Mouse (Mus musculus): Measurements from ENCODE around the gene Bnc2. TPM values are rescaled to one million over a fixed set of nuclear protein-coding genes. Genes with fewer than 3 reads are reported as not detected.

Gene Bnc2
- polyA plus RNA-seq, 1 experiment from 2014 or later: 16.8 TPM

- ATAC-seq (ENCODE audit: insufficient number of reproducible peaks, low FRiP score, low TSS enrichment, low read depth) (no peak), DNase-seq (ENCODE audit: low spot score) (no peak)
- no peak overlapping the region for H3K4me2 ChIP-seq (ENCODE audit: low read depth, severe bottlenecking)
- H3K9me3 ChIP-seq (ENCODE audit: control insufficient read depth, low read length): no peaks in the 10 kb centered on the region
- H3K36me3 ChIP-seq (ENCODE audit: control insufficient read depth, insufficient read depth, low read length): no peaks in the 10 kb centered on the region
- H3K4me1 ChIP-seq (ENCODE audit: control insufficient read depth, insufficient read depth, low read length): no peaks in the 10 kb centered on the region
- H3K4me3 ChIP-seq (ENCODE audit: low read depth, low read length): no peak overlapping the region
- no peak overlapping the region for H3K9ac ChIP-seq (ENCODE audit: low read length)
- no peak overlapping the region for H3K27ac ChIP-seq (replicated peaks; ENCODE audit: low read depth, low read length)
- WGBS: 88% methylated on average over 6 of the region's 6 CpGs
- H3K27me3 ChIP-seq (ENCODE audit: control insufficient read depth, insufficient read depth, low read length): no peaks in the 10 kb centered on the region
These were observed 204.8 kb downstream of the Bnc2 start for GRCm38 (mm10) chr4:84470106-84470885.

DNA sequence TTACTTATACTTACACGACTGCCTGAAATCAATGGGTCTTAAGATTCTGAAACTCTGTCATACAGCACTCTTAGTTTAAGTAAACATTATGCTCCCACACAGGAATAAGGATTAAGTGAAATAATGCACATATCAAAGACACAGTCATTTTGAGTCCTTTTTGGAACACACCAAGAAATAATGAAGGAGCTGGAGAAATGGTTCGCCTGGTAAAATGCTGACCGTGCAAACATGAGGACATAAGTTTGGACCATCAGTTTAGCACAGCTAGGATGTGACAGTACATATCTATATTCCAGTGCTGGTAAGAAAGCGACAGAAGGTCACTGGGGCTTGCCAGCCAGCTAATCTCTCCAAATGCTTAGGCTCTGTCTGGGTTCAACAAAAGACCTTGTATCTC, 205.7 kb downstream of the Bnc2 start:
- Histone ChIP-seq H3K9ac (ENCODE audit: low read length) (no peak overlapping the region), H3K4me3 (ENCODE audit: low read depth, low read length) (no peak overlapping the region), H3K36me3 (ENCODE audit: control insufficient read depth, insufficient read depth, low read length) (no peaks in the 10 kb centered on the region), H3K27me3 (ENCODE audit: control insufficient read depth, insufficient read depth, low read length) (no peaks in the 10 kb centered on the region), H3K9me3 (ENCODE audit: control insufficient read depth, low read length) (no peaks in the 10 kb centered on the region), H3K27ac (replicated peaks; ENCODE audit: low read depth, low read length) (no peak overlapping the region), H3K4me1 (ENCODE audit: control insufficient read depth, insufficient read depth, low read length) (no peaks in the 10 kb centered on the region), H3K4me2 (ENCODE audit: low read depth, severe bottlenecking) (no peak overlapping the region)
- WGBS: 89% methylated on average over 4 of the region's 4 CpGs
- no peak for ATAC-seq (ENCODE audit: insufficient number of reproducible peaks, low FRiP score, low TSS enrichment, low read depth)
- no peak for DNase-seq (ENCODE audit: low spot score)

- no peaks in the 10 kb centered on the region for H3K4me1 ChIP-seq (ENCODE audit: control insufficient read depth, insufficient read depth, low read length)
- no peak for DNase-seq (ENCODE audit: low spot score)
- H3K36me3 ChIP-seq (ENCODE audit: control insufficient read depth, insufficient read depth, low read length): no peaks in the 10 kb centered on the region
- H3K4me3 ChIP-seq (ENCODE audit: low read depth, low read length): no peak overlapping the region
- no peak overlapping the region for H3K9ac ChIP-seq (ENCODE audit: low read length)
- H3K4me2 ChIP-seq (ENCODE audit: low read depth, severe bottlenecking): no peak overlapping the region
- H3K9me3 ChIP-seq (ENCODE audit: control insufficient read depth, low read length): no peaks in the 10 kb centered on the region
- no peak overlapping the region for H3K27ac ChIP-seq (replicated peaks; ENCODE audit: low read depth, low read length)
- WGBS: 61% methylated on average over 3 of the region's 3 CpGs
- H3K27me3 ChIP-seq (ENCODE audit: control insufficient read depth, insufficient read depth, low read length): no peaks in the 10 kb centered on the region
- no peak for ATAC-seq (ENCODE audit: insufficient number of reproducible peaks, low FRiP score, low TSS enrichment, low read depth)
These were observed 207.4 kb downstream of the Bnc2 start for GRCm38 (mm10) chr4:84467722-84468121.

GRCm38 (mm10) chr4:84458218-84458560, 216.9 kb downstream of the Bnc2 start:
- no peaks in the 10 kb centered on the region for H3K27me3 ChIP-seq (ENCODE audit: control insufficient read depth, insufficient read depth, low read length)
- ATAC-seq (ENCODE audit: insufficient number of reproducible peaks, low FRiP score, low TSS enrichment, low read depth) (no peak), DNase-seq (ENCODE audit: low spot score) (no peak)
- WGBS: 64% methylated on average over 3 of the region's 3 CpGs
- peak overlapping the region; percentile 65; the same call in 1 of the 2 replicates for H3K27ac ChIP-seq (replicated peaks; ENCODE audit: low read depth, low read length)
- no peak overlapping the region for H3K4me2 ChIP-seq (ENCODE audit: low read depth, severe bottlenecking)
- no peak overlapping the region for H3K4me3 ChIP-seq (ENCODE audit: low read depth, low read length)
- no peak overlapping the region for H3K9ac ChIP-seq (ENCODE audit: low read length)
- no peaks in the 10 kb centered on the region for H3K9me3 ChIP-seq (ENCODE audit: control insufficient read depth, low read length)
- peaks cover 23% of the 10 kb centered on the region for H3K4me1 ChIP-seq (ENCODE audit: control insufficient read depth, insufficient read depth, low read length)
- H3K36me3 ChIP-seq (ENCODE audit: control insufficient read depth, insufficient read depth, low read length): no peaks in the 10 kb centered on the region

GRCm38 (mm10) chr4:84457512-84458217, 217.4 kb downstream of the Bnc2 start:
- DNase-seq (ENCODE audit: low spot score) (peak; percentile 64), ATAC-seq (ENCODE audit: insufficient number of reproducible peaks, low FRiP score, low TSS enrichment, low read depth) (peak; percentile 63)
- Histone ChIP-seq H3K4me1 (ENCODE audit: control insufficient read depth, insufficient read depth, low read length) (peaks cover 26% of the 10 kb centered on the region), H3K9ac (ENCODE audit: low read length) (no peak overlapping the region), H3K4me2 (ENCODE audit: low read depth, severe bottlenecking) (no peak overlapping the region), H3K4me3 (ENCODE audit: low read depth, low read length) (no peak overlapping the region), H3K27me3 (ENCODE audit: control insufficient read depth, insufficient read depth, low read length) (no peaks in the 10 kb centered on the region), H3K36me3 (ENCODE audit: control insufficient read depth, insufficient read depth, low read length) (no peaks in the 10 kb centered on the region), H3K27ac (replicated peaks; ENCODE audit: low read depth, low read length) (peak overlapping the region; percentile 65), H3K9me3 (ENCODE audit: control insufficient read depth, low read length) (no peaks in the 10 kb centered on the region)
- WGBS: 35% methylated on average over 10 of the region's 10 CpGs

GRCm38 (mm10) chr4:84456853-84457249, 218.2 kb downstream of the Bnc2 start:
- no peak; the same call in 1 of the 2 replicates for ATAC-seq (ENCODE audit: insufficient number of reproducible peaks, low FRiP score, low TSS enrichment, low read depth)
- no peaks in the 10 kb centered on the region for H3K9me3 ChIP-seq (ENCODE audit: control insufficient read depth, low read length)
- no peak overlapping the region for H3K4me3 ChIP-seq (ENCODE audit: low read depth, low read length)
- WGBS: 37% methylated on average over 5 of the region's 5 CpGs
- H3K27ac ChIP-seq (replicated peaks; ENCODE audit: low read depth, low read length): peak overlapping the region; percentile 65
- no peaks in the 10 kb centered on the region for H3K27me3 ChIP-seq (ENCODE audit: control insufficient read depth, insufficient read depth, low read length)
- no peak for DNase-seq (ENCODE audit: low spot score)
- peak overlapping the region; percentile 34; the same call in 1 of the 2 replicates for H3K9ac ChIP-seq (ENCODE audit: low read length)
- peak overlapping the region; percentile 22 for H3K4me2 ChIP-seq (ENCODE audit: low read depth, severe bottlenecking)
- H3K36me3 ChIP-seq (ENCODE audit: control insufficient read depth, insufficient read depth, low read length): no peaks in the 10 kb centered on the region
- H3K4me1 ChIP-seq (ENCODE audit: control insufficient read depth, insufficient read depth, low read length): peaks cover 28% of the 10 kb centered on the region

- whole genome bisulfite sequencing: 19% methylated on average over 16 of the region's 16 CpGs
- no peak for ATAC-seq (ENCODE audit: insufficient number of reproducible peaks, low FRiP score, low TSS enrichment, low read depth)
- Histone ChIP-seq H3K9me3 (ENCODE audit: control insufficient read depth, low read length) (no peaks in the 10 kb centered on the region), H3K4me3 (ENCODE audit: low read depth, low read length) (no peak overlapping the region), H3K4me2 (ENCODE audit: low read depth, severe bottlenecking) (peak overlapping the region; percentile 22), H3K4me1 (ENCODE audit: control insufficient read depth, insufficient read depth, low read length) (peaks cover 28% of the 10 kb centered on the region), H3K36me3 (ENCODE audit: control insufficient read depth, insufficient read depth, low read length) (no peaks in the 10 kb centered on the region), H3K9ac (ENCODE audit: low read length) (peak overlapping the region; percentile 34), H3K27me3 (ENCODE audit: control insufficient read depth, insufficient read depth, low read length) (no peaks in the 10 kb centered on the region), H3K27ac (replicated peaks; ENCODE audit: low read depth, low read length) (peak overlapping the region; percentile 65)
- DNase-seq (ENCODE audit: low spot score): peak; percentile 56
These were observed 218.8 kb downstream of the Bnc2 start for GRCm38 (mm10) chr4:84456198-84456852.

DNA sequence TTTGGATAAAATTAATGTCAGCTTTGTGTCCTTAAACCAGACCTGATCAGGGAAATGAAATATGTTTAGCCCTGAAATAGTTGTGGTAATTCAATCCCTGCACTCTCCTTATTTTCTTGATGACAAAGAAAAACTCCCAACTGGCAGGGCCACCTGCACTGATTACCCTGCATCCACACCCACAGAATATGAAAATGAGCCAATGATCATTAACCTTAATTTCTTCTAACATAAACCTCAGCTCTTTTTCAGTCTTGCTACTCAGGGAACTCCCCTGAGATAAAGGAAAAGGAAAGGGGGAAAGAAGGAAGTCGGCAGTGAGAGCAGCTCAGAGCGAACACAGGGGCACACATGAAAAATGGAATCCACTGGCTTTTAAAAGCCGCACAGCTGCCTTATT, 220.6 kb downstream of the Bnc2 start:
- Histone ChIP-seq H3K27me3 (ENCODE audit: control insufficient read depth, insufficient read depth, low read length) (no peaks in the 10 kb centered on the region), H3K36me3 (ENCODE audit: control insufficient read depth, insufficient read depth, low read length) (no peaks in the 10 kb centered on the region), H3K9ac (ENCODE audit: low read length) (no peak overlapping the region), H3K4me1 (ENCODE audit: control insufficient read depth, insufficient read depth, low read length) (peaks cover 28% of the 10 kb centered on the region), H3K4me2 (ENCODE audit: low read depth, severe bottlenecking) (no peak overlapping the region), H3K9me3 (ENCODE audit: control insufficient read depth, low read length) (no peaks in the 10 kb centered on the region), H3K4me3 (ENCODE audit: low read depth, low read length) (no peak overlapping the region), H3K27ac (replicated peaks; ENCODE audit: low read depth, low read length) (no peak overlapping the region)
- no peak for ATAC-seq (ENCODE audit: insufficient number of reproducible peaks, low FRiP score, low TSS enrichment, low read depth)
- DNase-seq (ENCODE audit: low spot score): no peak
- WGBS: 37% methylated on average over 3 of the region's 3 CpGs
